ENCODE assay signal across 11 mouse cellular contexts in the genomic region with DNA sequence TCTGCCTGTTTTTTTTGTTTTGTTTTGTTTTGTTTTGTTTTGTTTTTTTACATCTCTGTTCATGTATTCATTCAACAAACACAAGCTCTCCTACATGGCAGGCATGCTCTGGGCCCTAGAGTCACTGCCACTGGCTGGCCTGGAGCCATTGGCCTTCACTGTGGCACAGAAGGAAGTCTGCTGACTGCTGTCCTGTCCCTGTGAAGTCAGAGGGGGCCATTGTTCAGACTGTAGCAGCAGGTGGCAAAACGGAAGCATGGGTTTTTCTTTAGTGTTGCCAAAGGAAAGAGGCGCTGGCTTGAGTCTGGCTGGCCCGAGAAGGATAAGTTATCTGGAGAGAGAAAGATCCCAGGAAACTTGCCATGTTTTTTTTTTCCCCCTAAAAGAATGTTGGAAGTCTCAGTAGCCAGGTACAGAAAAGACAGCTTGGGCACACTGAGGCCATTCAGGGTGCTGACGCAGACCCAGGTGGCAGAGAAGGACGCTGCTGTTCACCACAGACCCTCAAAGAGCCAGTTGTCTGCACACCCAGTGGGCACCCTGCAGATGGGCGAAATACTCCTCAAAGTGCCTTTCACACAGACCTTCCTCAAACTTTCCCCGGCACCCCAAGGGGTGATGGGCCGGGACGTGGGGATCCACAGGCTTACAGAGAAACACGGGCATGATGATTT. TPM values are rescaled to one million over a fixed set of nuclear protein-coding genes. Genes with fewer than 3 reads are reported as not detected.
A peak's percentile ranks its signal among the peaks of the same experiment; 100 is the strongest.
DNase-seq lines count a peak whose midpoint lies in the region; ATAC-seq and TF ChIP-seq lines count a peak whose summit lies in the region.
"Had no signal": no experiment of that assay in that cellular context is flagged by ENCODE, and none has a peak within 500 bp of the region (broad histone marks: within the 10 kb centered on the region; RNA-seq: fewer than 3 reads in every experiment).

No protein-coding gene starts in this region.

- H3K4me3 ChIP-seq in heart, embryonic 13.5 days, result no peak overlapping the region
- H3K4me3 ChIP-seq in heart, embryonic 12.5 days, result no peak overlapping the region
- H3K4me3 ChIP-seq in neural tube, embryonic 13.5 days, result no peak overlapping the region
- no peak overlapping the region for H3K4me3 ChIP-seq in hindbrain, postnatal 0 days (ENCODE audit: low read length)
- no peak overlapping the region for H3K4me3 ChIP-seq in neural tube, embryonic 15.5 days (replicated peaks)
- H3K4me3 ChIP-seq: intestine, embryonic 15.5 days; neural tube, embryonic 12.5 days had no signal

- ATAC-seq in heart, embryonic 13.5 days (ENCODE audit: extremely low read depth, insufficient number of reproducible peaks, low FRiP score, low TSS enrichment), result no peak
- ATAC-seq in heart, embryonic 12.5 days (ENCODE audit: insufficient number of reproducible peaks, low FRiP score), result no peak
- no peak for ATAC-seq in neural tube, embryonic 13.5 days (ENCODE audit: low read depth)
- peak; percentile 61 for ATAC-seq in hindbrain, postnatal 0 days
- ATAC-seq in neural tube, embryonic 15.5 days (ENCODE audit: low FRiP score), result no peak; the same call in 1 of the 2 replicates
- ATAC-seq: intestine, embryonic 15.5 days had no signal

- H3K9me3 ChIP-seq in heart, embryonic 13.5 days, result no peaks in the 10 kb centered on the region
- no peaks in the 10 kb centered on the region for H3K9me3 ChIP-seq in heart, embryonic 12.5 days (replicated peaks)
- H3K9me3 ChIP-seq in neural tube, embryonic 13.5 days, result no peaks in the 10 kb centered on the region
- no peaks in the 10 kb centered on the region for H3K9me3 ChIP-seq in hindbrain, postnatal 0 days (ENCODE audit: low read length)
- no peaks in the 10 kb centered on the region for H3K9me3 ChIP-seq in neural tube, embryonic 15.5 days (replicated peaks)
- H3K9me3 ChIP-seq: intestine, embryonic 15.5 days; neural tube, embryonic 12.5 days had no signal

- H3K4me2 ChIP-seq in heart, embryonic 13.5 days, result no peak overlapping the region
- no peak overlapping the region for H3K4me2 ChIP-seq in heart, embryonic 12.5 days
- H3K4me2 ChIP-seq in neural tube, embryonic 13.5 days, result no peak overlapping the region
- H3K4me2 ChIP-seq in hindbrain, postnatal 0 days (ENCODE audit: low read depth, low read length), result no peak overlapping the region
- H3K4me2 ChIP-seq in neural tube, embryonic 15.5 days, result no peak overlapping the region
- H3K4me2 ChIP-seq: heart, embryonic 11.5 days; intestine, embryonic 15.5 days; neural tube, embryonic 12.5 days had no signal

- no peak for TF ChIP-seq CTCF in hindbrain, postnatal 0 days (IDR thresholded peaks at IDR 0.05; ENCODE audit: low read depth)

- 70% methylated on average over 10 of the region's 10 CpGs for WGBS in heart, embryonic 13.5 days
- 72% methylated on average over 10 of the region's 10 CpGs for WGBS in heart, embryonic 12.5 days
- 69% methylated on average over 10 of the region's 10 CpGs for WGBS in neural tube, embryonic 13.5 days
- WGBS in hindbrain, postnatal 0 days, result 43% methylated on average over 10 of the region's 10 CpGs
- WGBS in neural tube, embryonic 15.5 days, result 62% methylated on average over 10 of the region's 10 CpGs

- no peak for DNase-seq in neural tube, embryonic 10.5 days (ENCODE audit: extremely low spot score, low spot score)
- DNase-seq in hindbrain, postnatal 0 days (ENCODE audit: low spot score), result peak; percentile 75
- no peak for DNase-seq in urinary bladder, postnatal 25 days (ENCODE audit: low spot score)
- DNase-seq in B cell, adult 2 months, result no peak

- no peaks in the 10 kb centered on the region for H3K36me3 ChIP-seq in heart, embryonic 13.5 days
- H3K36me3 ChIP-seq in heart, embryonic 12.5 days, result no peaks in the 10 kb centered on the region
- no peaks in the 10 kb centered on the region for H3K36me3 ChIP-seq in neural tube, embryonic 13.5 days
- H3K36me3 ChIP-seq in hindbrain, postnatal 0 days (ENCODE audit: insufficient read depth, low read length), result no peaks in the 10 kb centered on the region
- H3K36me3 ChIP-seq in neural tube, embryonic 15.5 days, result no peaks in the 10 kb centered on the region
- H3K36me3 ChIP-seq: intestine, embryonic 15.5 days; neural tube, embryonic 12.5 days had no signal

- H3K27ac ChIP-seq in heart, embryonic 13.5 days (replicated peaks), result 0 out of 2 replicates have a peak overlapping the region, but pooled peaks have one; percentile 16
- no peak overlapping the region for H3K27ac ChIP-seq in heart, embryonic 12.5 days (ENCODE audit: poor library complexity, severe bottlenecking)
- peak overlapping the region; percentile 50; the same call in 1 of the 2 replicates for H3K27ac ChIP-seq in neural tube, embryonic 13.5 days (replicated peaks)
- H3K27ac ChIP-seq in hindbrain, postnatal 0 days, result peak overlapping the region; percentile 70
- H3K27ac ChIP-seq in neural tube, embryonic 15.5 days (replicated peaks), result peak overlapping the region; percentile 64
- H3K27ac ChIP-seq: intestine, embryonic 15.5 days; neural tube, embryonic 12.5 days had no signal

- H3K9ac ChIP-seq in heart, embryonic 13.5 days, result no peak overlapping the region
- no peak overlapping the region for H3K9ac ChIP-seq in heart, embryonic 12.5 days
- H3K9ac ChIP-seq in neural tube, embryonic 13.5 days, result no peak overlapping the region
- H3K9ac ChIP-seq in hindbrain, postnatal 0 days (replicated peaks; ENCODE audit: low read length), result no peak overlapping the region
- no peak overlapping the region for H3K9ac ChIP-seq in neural tube, embryonic 15.5 days (replicated peaks)
- H3K9ac ChIP-seq: intestine, embryonic 15.5 days; neural tube, embryonic 12.5 days had no signal

- H3K4me1 ChIP-seq in heart, embryonic 13.5 days, result peaks cover 16% of the 10 kb centered on the region; the same call in 1 of the 2 replicates
- peaks cover 16% of the 10 kb centered on the region; the same call in 1 of the 2 replicates for H3K4me1 ChIP-seq in heart, embryonic 12.5 days (replicated peaks)
- peaks cover 14% of the 10 kb centered on the region for H3K4me1 ChIP-seq in neural tube, embryonic 13.5 days (replicated peaks)
- peaks cover 3% of the 10 kb centered on the region; the same call in 1 of the 2 replicates for H3K4me1 ChIP-seq in hindbrain, postnatal 0 days (ENCODE audit: insufficient read depth, low read length)
- H3K4me1 ChIP-seq in neural tube, embryonic 15.5 days, result peaks cover 12% of the 10 kb centered on the region; the same call in 1 of the 2 replicates
- H3K4me1 ChIP-seq: intestine, embryonic 15.5 days had no signal

- H3K27me3 ChIP-seq in heart, embryonic 13.5 days (replicated peaks), result peaks cover 37% of the 10 kb centered on the region
- peaks cover 37% of the 10 kb centered on the region for H3K27me3 ChIP-seq in heart, embryonic 12.5 days (replicated peaks)
- peaks cover 29% of the 10 kb centered on the region for H3K27me3 ChIP-seq in neural tube, embryonic 13.5 days
- H3K27me3 ChIP-seq in hindbrain, postnatal 0 days (ENCODE audit: insufficient read depth, low read length), result 0 out of 2 replicates have a peak, but pooled peaks cover under 1% of the 10 kb centered on the region
- peaks cover 24% of the 10 kb centered on the region for H3K27me3 ChIP-seq in neural tube, embryonic 15.5 days (replicated peaks)

RNA-seq across cellular contexts. Expression of a gene that starts 57.8 kb away (rescaled TPM):
- 3.8 TPM in 2 replicates for polyA plus RNA-seq in heart, embryonic 13.5 days (2015; fragmentation: Nextera tagmentation; extraction: Ambion mirVana)
- 8.0 and 9.2 TPM in 2 replicates for polyA plus RNA-seq in heart, embryonic 12.5 days (2016; fragmentation: Nextera tagmentation; extraction: Ambion mirVana)
- polyA plus RNA-seq in neural tube, embryonic 13.5 days (2015; fragmentation: Nextera tagmentation; extraction: Ambion mirVana), result 0.83 and 0.89 TPM in 2 replicates
- 28.0 and 37.6 TPM in 2 replicates for total RNA-seq in hindbrain, postnatal 0 days (2014; rRNA removed)
- polyA plus RNA-seq in hindbrain, postnatal 0 days (2015; fragmentation: Nextera tagmentation; extraction: Ambion mirVana), result 1.5 and 2.0 TPM in 2 replicates
- polyA plus RNA-seq in neural tube, embryonic 15.5 days (2015; fragmentation: Nextera tagmentation; extraction: Ambion mirVana), result 1.00 and 1.4 TPM in 2 replicates
